Mouse (Mus musculus) hindbrain, embryonic 14.5 days (tissue): Measurements from ENCODE around the gene Erv3. TPM values are rescaled to one million over a fixed set of nuclear protein-coding genes. Genes with fewer than 3 reads are reported as not detected.

ENCODE experiments used
- ATAC-seq: fragments of 200-750 bp; cut with Nextera tagmentation; 2 replicates; pipeline ENCODE4 v1.8.0; 2017; ENCODE audit warnings: moderate number of reproducible peaks, mild to moderate bottlenecking, moderate TSS enrichment, moderate library complexity; ENCODE audit not compliant: low FRiP score
- DNase-seq: peaks from one replicate; pipeline ENCODE4 v3.0.0-alpha.2; 2015; ENCODE audit warnings: low spot score
- H3K27ac ChIP-seq: fragments of 300-500 bp; sonication (generic); 2 replicates; pipeline ENCODE4 v1.5.1; 2014; ENCODE audit warnings: mild to moderate bottlenecking, moderate library complexity
- H3K27me3 ChIP-seq: fragments of 300-500 bp; sonication (generic); 2 replicates; pipeline ENCODE4 v1.6.1; 2014; ENCODE audit warnings: mild to moderate bottlenecking, low read length, mixed read lengths; ENCODE audit not compliant: control insufficient read depth, insufficient read depth
- H3K36me3 ChIP-seq: fragments of 300-500 bp; sonication (generic); replicated peaks from 2 replicates; pipeline ENCODE4 v1.6.1; 2014; ENCODE audit not compliant: control insufficient read depth, insufficient read depth
- H3K4me1 ChIP-seq: fragments of 300-500 bp; sonication (generic); replicated peaks from 2 replicates; pipeline ENCODE4 v1.6.1; 2014; ENCODE audit warnings: antibody characterized with exemption, low read length, mixed read lengths; ENCODE audit not compliant: control insufficient read depth, insufficient read depth
- H3K4me2 ChIP-seq: fragments of 300-500 bp; sonication (generic); replicated peaks from 2 replicates; pipeline ENCODE4 v1.6.1; 2014; ENCODE audit warnings: mild to moderate bottlenecking, moderate library complexity
- H3K4me3 ChIP-seq: fragments of 300-500 bp; sonication (generic); replicated peaks from 2 replicates; pipeline ENCODE4 v1.5.1; 2014; ENCODE audit warnings: mild to moderate bottlenecking, low read length
- H3K9ac ChIP-seq: fragments of 300-500 bp; sonication (generic); 2 replicates; pipeline ENCODE4 v1.6.1; 2014
- H3K9me3 ChIP-seq: fragments of 300-500 bp; sonication (generic); 2 replicates; pipeline ENCODE4 v1.6.1; 2016; ENCODE audit warnings: low read length; ENCODE audit not compliant: control insufficient read depth
- WGBS: fragments of 180-500 bp; shearing (Covaris S2); extraction: QIAGEN DNeasy Blood & Tissue Kit; methylation state at CpG from one replicate; pipeline ENCODE4 v1.1.7; 2014; 5-methylcytosine and 5-hydroxymethylcytosine counted together
- polyA plus RNA-seq: library from polyadenylated mRNA; unstranded; fragments of >200 nt; fragmentation: Nextera tagmentation; extraction: Ambion mirVana; gene quantifications from 2 replicates; pipeline ENCODE4 v1.2.1, GENCODE M21; 2014

Gene Erv3
- 0.07 TPM in 1 of 2 replicates, not detected in the other for polyA plus RNA-seq

GRCm38 (mm10) chr2:131859721-131860120 is at the start of gene Erv3:
Gene Erv3, minus strand, starts transcription at chr2:131859747.
- Histone ChIP-seq H3K27ac (no peak within 1 kb of the TSS), H3K9ac (no peak within 1 kb of the TSS), H3K9me3 (no peaks in the 10 kb centered on the region), H3K4me2 (no peak within 1 kb of the TSS), H3K36me3 (no peaks in the 10 kb centered on the region), H3K4me1 (no peaks in the 10 kb centered on the region), H3K27me3 (no peaks in the 10 kb centered on the region), H3K4me3 (no peak within 1 kb of the TSS)
- DNase-seq: no peak
- WGBS: 95% methylated on average over 5 of the region's 5 CpGs
- ATAC-seq: no peak

GRCm38 (mm10) chr2:131908906-131909305 is 49.4 kb upstream of the Erv3 start:
- H3K4me1 ChIP-seq: peaks cover 28% of the 10 kb centered on the region
- 70% methylated on average over 1 of the region's 1 CpGs for WGBS
- DNase-seq (no peak), ATAC-seq (no peak)
- H3K4me2 ChIP-seq: peak overlapping the region; percentile 68
- no peaks in the 10 kb centered on the region for H3K9me3 ChIP-seq
- H3K9ac ChIP-seq: no peak overlapping the region
- H3K27ac ChIP-seq: no peak overlapping the region
- H3K4me3 ChIP-seq: no peak overlapping the region
- H3K27me3 ChIP-seq: no peaks in the 10 kb centered on the region
- H3K36me3 ChIP-seq: 0 out of 2 replicates have a peak, but pooled peaks cover 6% of the 10 kb centered on the region

- Histone ChIP-seq H3K4me2 (no peak overlapping the region), H3K9me3 (no peaks in the 10 kb centered on the region), H3K4me3 (no peak overlapping the region), H3K4me1 (peaks cover 28% of the 10 kb centered on the region), H3K27me3 (no peaks in the 10 kb centered on the region), H3K36me3 (0 out of 2 replicates have a peak, but pooled peaks cover 6% of the 10 kb centered on the region), H3K27ac (no peak overlapping the region), H3K9ac (no peak overlapping the region)
- 78% methylated on average over 7 of the region's 7 CpGs for WGBS
- no peak for ATAC-seq
- DNase-seq: no peak
Observed at GRCm38 (mm10) chr2:131908351-131908861, 48.9 kb upstream of the Erv3 start.

- Histone ChIP-seq H3K4me1 (peaks cover 20% of the 10 kb centered on the region), H3K36me3 (no peaks in the 10 kb centered on the region), H3K4me2 (no peak overlapping the region), H3K27me3 (no peaks in the 10 kb centered on the region), H3K9ac (no peak overlapping the region), H3K4me3 (no peak overlapping the region), H3K27ac (no peak overlapping the region), H3K9me3 (no peaks in the 10 kb centered on the region)
- whole genome bisulfite sequencing: 82% methylated on average over 5 of the region's 5 CpGs
- ATAC-seq (no peak), DNase-seq (no peak)
Observed at GRCm38 (mm10) chr2:131907311-131907710, 47.8 kb upstream of the Erv3 start.

GRCm38 (mm10) chr2:131906846-131907245 is 47.3 kb upstream of the Erv3 start:
- H3K36me3 ChIP-seq: no peaks in the 10 kb centered on the region
- H3K4me1 ChIP-seq: peaks cover 15% of the 10 kb centered on the region
- H3K27me3 ChIP-seq: no peaks in the 10 kb centered on the region
- no peak overlapping the region for H3K4me3 ChIP-seq
- no peak overlapping the region for H3K9ac ChIP-seq
- no peak for ATAC-seq
- H3K27ac ChIP-seq: no peak overlapping the region
- no peak overlapping the region for H3K4me2 ChIP-seq
- no peaks in the 10 kb centered on the region for H3K9me3 ChIP-seq
- 71% methylated on average over 1 of the region's 1 CpGs for WGBS
- no peak for DNase-seq

GRCm38 (mm10) chr2:131906266-131906665 is 46.7 kb upstream of the Erv3 start:
- H3K27ac ChIP-seq: no peak overlapping the region
- no peak overlapping the region for H3K4me3 ChIP-seq
- no peak for DNase-seq
- H3K4me2 ChIP-seq: no peak overlapping the region
- no peaks in the 10 kb centered on the region for H3K36me3 ChIP-seq
- H3K27me3 ChIP-seq: no peaks in the 10 kb centered on the region
- H3K9ac ChIP-seq: no peak overlapping the region
- H3K4me1 ChIP-seq: peaks cover 10% of the 10 kb centered on the region
- 91% methylated on average over 3 of the region's 3 CpGs for WGBS
- no peaks in the 10 kb centered on the region for H3K9me3 ChIP-seq
- no peak for ATAC-seq

- 87% methylated on average over 6 of the region's 6 CpGs for WGBS
- ATAC-seq (no peak), DNase-seq (no peak)
- H3K4me1 ChIP-seq: peaks cover 5% of the 10 kb centered on the region
- H3K4me2 ChIP-seq: no peak overlapping the region
- no peak overlapping the region for H3K9ac ChIP-seq
- H3K4me3 ChIP-seq: no peak overlapping the region
- no peaks in the 10 kb centered on the region for H3K9me3 ChIP-seq
- H3K36me3 ChIP-seq: no peaks in the 10 kb centered on the region
- no peak overlapping the region for H3K27ac ChIP-seq
- H3K27me3 ChIP-seq: no peaks in the 10 kb centered on the region
Observed at GRCm38 (mm10) chr2:131905776-131906175, 46.2 kb upstream of the Erv3 start.

- no peak for DNase-seq
- H3K4me2 ChIP-seq: no peak overlapping the region
- no peak overlapping the region for H3K4me3 ChIP-seq
- H3K36me3 ChIP-seq: no peaks in the 10 kb centered on the region
- H3K9ac ChIP-seq: no peak overlapping the region
- H3K9me3 ChIP-seq: no peaks in the 10 kb centered on the region
- WGBS: 47% methylated on average over 5 of the region's 5 CpGs
- no peak for ATAC-seq
- no peak overlapping the region for H3K27ac ChIP-seq
- no peaks in the 10 kb centered on the region for H3K27me3 ChIP-seq
- no peaks in the 10 kb centered on the region for H3K4me1 ChIP-seq
Observed at GRCm38 (mm10) chr2:131905025-131905424, 45.5 kb upstream of the Erv3 start.

- Histone ChIP-seq H3K27ac (no peak overlapping the region), H3K4me2 (no peak overlapping the region), H3K9me3 (no peaks in the 10 kb centered on the region), H3K27me3 (no peaks in the 10 kb centered on the region), H3K36me3 (no peaks in the 10 kb centered on the region), H3K4me3 (no peak overlapping the region), H3K4me1 (no peaks in the 10 kb centered on the region), H3K9ac (no peak overlapping the region)
- DNase-seq (no peak), ATAC-seq (no peak)
- 55% methylated on average over 8 of the region's 8 CpGs for WGBS
Observed at GRCm38 (mm10) chr2:131902867-131903266, 43.3 kb upstream of the Erv3 start.

GRCm38 (mm10) chr2:131902423-131902822 is 42.9 kb upstream of the Erv3 start:
- H3K36me3 ChIP-seq: no peaks in the 10 kb centered on the region
- H3K9me3 ChIP-seq: no peaks in the 10 kb centered on the region
- no peak overlapping the region for H3K4me3 ChIP-seq
- no peaks in the 10 kb centered on the region for H3K27me3 ChIP-seq
- no peak for DNase-seq
- no peaks in the 10 kb centered on the region for H3K4me1 ChIP-seq
- H3K9ac ChIP-seq: no peak overlapping the region
- no peak for ATAC-seq
- H3K27ac ChIP-seq: no peak overlapping the region
- no peak overlapping the region for H3K4me2 ChIP-seq
- 76% methylated on average over 2 of the region's 3 CpGs for WGBS
